Mouse (Mus musculus) Muller cell, postnatal 12 days (primary cell): ENCODE measurements at regions not wholly inside any gene's neighbourhood (a gene's known extent, or its start where the extent isn't known, plus 50 kb on each side); places are given as distances from the start of the nearest gene placed in this dataset.
A peak's percentile ranks its signal among the peaks of the same experiment; 100 is the strongest.

Experiments
- DNase-seq: peaks from one replicate; pipeline ENCODE4 v3.0.0-alpha.2; 2015; ENCODE audit errors: inconsistent ontology term

DNA sequence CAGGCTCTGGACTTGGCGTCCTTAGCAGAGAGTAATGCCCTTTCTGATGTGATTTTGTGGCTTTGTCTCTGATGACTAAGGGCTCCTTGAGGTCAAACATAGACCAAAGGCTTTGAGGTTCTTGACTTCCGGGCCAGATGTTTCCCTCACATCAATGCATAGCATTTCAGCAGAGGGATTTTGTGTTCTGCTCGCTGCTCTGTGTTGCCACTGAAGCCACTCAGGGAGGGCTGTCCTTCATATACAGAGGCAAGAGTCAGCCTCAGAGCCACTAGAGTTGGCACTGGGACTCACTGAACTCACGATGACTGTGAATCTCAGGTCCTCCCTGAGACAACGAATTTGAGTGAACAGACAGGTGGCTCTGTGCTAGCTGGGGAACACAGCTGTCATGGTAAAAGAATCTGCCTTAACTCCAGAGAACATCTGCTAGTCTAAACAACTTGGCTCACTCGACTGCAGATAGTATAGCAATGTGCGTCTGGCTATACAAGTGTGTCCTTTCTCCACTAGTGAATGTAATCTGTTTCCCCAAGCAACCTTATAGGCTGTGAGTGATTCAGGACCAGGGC lies 74.3 kb downstream of the Gp2 start:
- no peak for DNase-seq

DNA sequence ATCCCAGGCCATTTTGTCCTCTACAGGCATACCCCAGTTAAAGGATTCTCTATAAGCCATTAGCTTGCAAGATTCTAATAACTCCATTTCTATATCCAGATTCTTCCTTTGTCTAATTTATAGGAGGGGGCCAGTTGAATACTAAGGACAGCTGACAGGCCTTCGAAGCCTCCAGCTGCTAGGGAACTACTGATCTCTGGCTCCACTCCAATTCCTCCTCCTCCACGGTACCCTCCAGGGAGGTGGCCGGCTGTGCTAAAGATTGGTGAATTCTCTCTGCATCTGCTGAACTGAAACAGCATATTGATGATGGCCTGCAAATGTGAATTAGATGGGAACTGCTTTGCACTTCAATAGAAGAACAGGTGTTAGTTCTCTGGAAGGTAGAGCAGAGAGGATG lies 79.2 kb downstream of the Gp2 start:
- no peak for DNase-seq

DNA sequence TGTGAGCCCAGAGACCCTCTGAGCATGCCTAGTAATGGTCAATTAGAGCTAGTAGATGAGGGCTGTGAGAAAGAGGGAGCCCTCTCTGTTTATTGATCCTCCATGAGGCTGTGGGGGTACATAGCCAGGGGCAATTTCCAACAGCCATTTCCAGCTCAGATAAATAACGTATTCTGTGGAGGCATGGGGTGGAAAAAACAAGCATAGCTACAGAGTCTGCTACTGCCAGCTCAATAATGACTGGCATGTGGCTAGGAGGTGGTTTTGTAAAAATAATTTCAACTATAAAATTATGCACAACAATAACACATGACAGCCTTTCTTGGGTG lies 94.9 kb downstream of the Gp2 start:
- DNase-seq = no peak

- DNase-seq = no peak
Observed at GRCm38 (mm10) chr7:119363552-119364267, 95.4 kb downstream of the Gp2 start.

GRCm38 (mm10) chr7:119357338-119357737 lies 101.7 kb downstream of the Gp2 start:
- no peak for DNase-seq

DNA sequence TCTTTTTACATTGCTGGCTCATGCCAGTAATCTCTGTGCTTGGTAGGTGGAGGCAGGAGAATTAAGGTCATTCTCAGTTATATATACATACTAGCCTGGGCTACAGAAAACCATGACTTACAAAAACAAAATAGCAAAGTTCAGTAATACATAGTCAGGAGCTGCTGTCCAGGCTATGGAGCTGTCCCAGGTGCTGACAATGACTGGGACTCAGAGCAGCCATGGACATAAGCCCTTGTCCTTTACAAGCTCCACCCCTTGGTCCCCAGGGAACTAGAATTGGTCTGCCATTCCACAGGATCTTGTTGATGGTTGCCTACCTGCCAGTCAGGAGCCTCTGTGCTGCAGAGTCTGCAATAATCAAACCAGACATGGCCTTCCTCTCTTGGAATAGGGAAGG lies 102.8 kb downstream of the Gp2 start:
- DNase-seq = peak; percentile 5

- DNase-seq = no peak
Observed at GRCm38 (mm10) chr7:119352571-119352970, 106.5 kb downstream of the Gp2 start.

GRCm38 (mm10) chr7:119350641-119351040 lies 108.4 kb downstream of the Gp2 start:
- DNase-seq = no peak

GRCm38 (mm10) chr7:119343380-119343779 lies 115.7 kb downstream of the Gp2 start:
- no peak for DNase-seq

DNA sequence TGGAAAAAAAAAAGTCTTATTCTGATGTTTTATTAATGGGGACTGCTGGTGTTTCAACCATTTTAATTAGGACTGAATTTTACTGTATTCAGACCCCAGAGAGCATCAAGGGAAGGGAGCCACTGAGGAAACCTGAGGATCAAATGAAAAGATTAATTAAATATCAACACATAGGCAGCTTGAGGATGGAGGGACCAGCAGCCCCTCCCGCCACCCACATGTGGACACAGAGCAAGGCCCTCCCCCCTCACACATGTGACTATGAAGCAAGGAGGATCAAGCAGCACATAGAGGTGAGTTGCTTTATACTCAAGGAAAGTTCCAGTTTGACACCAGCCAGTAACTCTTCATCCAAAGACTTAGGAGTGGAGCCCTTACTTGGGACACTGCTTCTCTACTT lies 126.0 kb downstream of the Gp2 start:
- no peak for DNase-seq

DNA sequence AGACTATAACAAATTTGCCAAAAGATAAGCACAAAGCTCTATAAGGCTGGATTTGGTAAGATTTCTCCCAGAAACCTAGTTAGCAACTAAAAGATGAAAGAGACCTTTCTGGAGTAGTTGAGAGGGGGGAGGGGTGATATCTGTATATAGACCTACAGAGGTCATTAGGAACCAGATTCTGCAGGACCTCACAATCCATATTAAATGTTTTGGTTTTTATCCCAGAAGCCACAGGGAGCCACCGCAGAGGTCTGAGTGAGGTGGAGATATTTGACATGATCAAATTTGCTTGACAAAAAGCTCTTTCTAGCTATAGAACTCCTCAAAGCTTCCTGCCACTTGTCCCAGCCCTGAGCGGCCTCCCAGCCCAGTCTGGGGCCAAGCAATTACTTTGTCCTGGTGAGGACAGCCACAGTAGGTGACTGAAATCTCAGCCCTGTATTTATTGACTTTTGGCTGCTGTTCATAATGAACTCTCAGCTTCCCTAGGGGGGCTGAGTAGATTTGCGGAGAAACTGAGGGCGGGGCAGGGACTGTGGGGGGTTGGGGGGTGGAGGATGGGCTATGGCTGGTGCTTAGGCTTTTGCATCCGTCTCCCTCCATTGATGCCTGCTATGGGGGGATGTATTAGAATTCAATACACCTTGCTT lies 128.5 kb downstream of the Gp2 start:
- no peak for DNase-seq

DNA sequence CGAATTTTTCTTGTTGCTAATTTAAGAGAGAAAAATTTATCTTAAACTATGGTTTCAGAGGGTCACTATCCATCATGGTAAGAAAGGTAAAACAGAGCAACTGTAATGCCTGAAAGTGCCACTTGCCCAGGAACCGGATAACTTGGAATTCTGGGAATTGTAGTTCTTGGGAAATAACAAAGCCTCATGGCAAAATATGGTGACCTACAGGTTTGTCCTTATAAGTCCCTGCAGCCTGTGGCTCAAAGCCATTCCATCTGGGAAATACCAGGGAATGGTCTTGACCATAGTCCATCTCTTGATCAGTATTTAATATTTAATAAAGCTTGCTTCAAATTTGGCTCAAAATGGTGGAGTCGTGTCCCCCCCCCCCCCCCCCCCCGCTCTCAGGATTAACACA lies 111.9 kb upstream of the Gpr139 start:
- no peak for DNase-seq

GRCm38 (mm10) chr7:119291442-119291841 lies 107.0 kb upstream of the Gpr139 start:
- no peak for DNase-seq

- no peak for DNase-seq
Observed at GRCm38 (mm10) chr7:119285290-119285689, 100.9 kb upstream of the Gpr139 start.

- DNase-seq = no peak
Observed at GRCm38 (mm10) chr7:119279896-119280661, 95.7 kb upstream of the Gpr139 start.

DNA sequence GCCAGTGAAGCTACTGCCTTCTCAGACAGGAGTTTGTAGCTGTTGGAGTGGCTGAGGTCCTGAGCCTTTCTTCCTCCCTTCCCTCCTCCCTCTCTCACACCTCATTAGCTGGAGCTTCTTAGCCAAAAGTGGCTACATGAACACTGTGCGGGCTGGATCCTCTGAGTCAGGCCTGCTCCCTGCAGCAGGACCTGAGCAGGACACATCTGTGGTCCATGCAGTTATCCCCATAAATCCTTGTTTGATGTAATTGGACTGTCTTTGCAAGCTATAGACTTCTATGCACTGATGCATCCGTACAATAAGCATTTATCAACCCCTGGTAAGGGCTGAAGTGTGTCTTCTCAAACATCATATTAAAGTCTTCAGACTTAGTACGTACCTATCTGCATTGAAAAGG lies 88.2 kb upstream of the Gpr139 start:
- no peak for DNase-seq

DNA sequence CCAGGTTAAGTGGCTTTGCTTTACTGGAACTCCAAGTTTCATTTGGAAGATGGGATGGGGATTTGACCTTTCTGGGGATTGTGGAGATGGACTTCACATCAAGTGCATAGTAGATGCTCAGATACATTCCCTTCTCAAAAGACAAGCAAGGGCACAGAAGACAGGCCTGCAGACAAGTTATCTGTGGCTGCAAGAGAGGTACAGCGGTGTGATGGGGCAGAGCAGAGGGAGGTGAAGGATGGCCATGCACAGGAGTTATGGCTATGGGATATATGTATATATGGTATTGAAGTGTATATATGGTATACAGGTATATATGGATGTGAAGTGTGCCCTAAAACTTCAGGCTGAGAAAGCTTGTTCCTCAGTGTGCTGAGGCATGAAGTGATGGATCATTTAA lies 87.0 kb upstream of the Gpr139 start:
- no peak for DNase-seq

GRCm38 (mm10) chr7:119270826-119271420 lies 86.5 kb upstream of the Gpr139 start:
- no peak for DNase-seq

- no peak for DNase-seq
Observed at GRCm38 (mm10) chr7:119258222-119258621, 73.8 kb upstream of the Gpr139 start.

- DNase-seq = no peak
Observed at GRCm38 (mm10) chr7:119256916-119257315, 72.5 kb upstream of the Gpr139 start.

- no peak for DNase-seq
Observed at GRCm38 (mm10) chr7:119252742-119253141, 68.3 kb upstream of the Gpr139 start.

- no peak for DNase-seq
Observed at GRCm38 (mm10) chr7:119251679-119252078, 67.3 kb upstream of the Gpr139 start.
